Mouse (Mus musculus) ES-Bruce4 (cell line): Measurements from ENCODE around the gene Gm10190.

ENCODE experiments used
- CTCF ChIP-seq: IDR thresholded peaks from one replicate; pipeline ENCODE4 v1.8.1; 2011; ENCODE audit warnings: low read depth, low read length
- EP300 ChIP-seq: IDR thresholded peaks from 2 replicates; pipeline ENCODE4 v1.6.1; 2011; ENCODE audit warnings: low read depth, low read length; ENCODE audit not compliant: insufficient read depth
- POLR2A ChIP-seq: IDR thresholded peaks from one replicate; pipeline ENCODE4 v1.8.1; 2011; ENCODE audit warnings: low read length; ENCODE audit not compliant: insufficient read depth

DNA sequence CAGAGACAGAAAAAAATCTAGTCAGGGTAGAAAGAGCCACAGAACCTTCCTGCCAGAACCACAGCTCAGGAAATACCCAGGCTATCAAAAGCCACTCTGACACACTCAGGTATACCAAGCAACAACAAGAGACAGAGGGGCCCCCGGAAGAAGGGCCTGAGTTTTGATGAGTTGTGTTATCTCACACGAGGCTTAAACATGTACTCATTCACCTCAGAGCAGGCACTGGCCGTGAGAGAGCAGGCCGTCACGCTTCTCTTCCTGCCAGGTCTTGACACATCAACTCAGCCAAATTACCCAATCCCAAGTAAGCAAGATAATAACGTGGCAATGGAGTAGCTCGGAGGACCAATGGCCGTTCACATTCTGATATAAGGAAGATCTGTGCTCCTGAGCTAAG lies 49.7 kb downstream of the Gm10190 start:
- TF ChIP-seq POLR2A, result no peak
- no peak for TF ChIP-seq CTCF
- no peak for TF ChIP-seq EP300
